Mouse (Mus musculus) limb, embryonic 11.5 days (tissue): ENCODE data around the gene Ppfibp2. TPM values are rescaled to one million over a fixed set of nuclear protein-coding genes. Genes with fewer than 3 reads are reported as not detected.

Experiments
- ATAC-seq: fragments of 200-750 bp; cut with Nextera tagmentation; 2 replicates; pipeline ENCODE4 v1.8.0; 2017; ENCODE audit warnings: low read depth; ENCODE audit not compliant: insufficient number of reproducible peaks, low FRiP score, low TSS enrichment
- DNase-seq: peaks from one replicate; pipeline ENCODE4 v3.0.0-alpha.2; 2015; ENCODE audit warnings: low spot score
- H3K27ac ChIP-seq: fragments of 300-500 bp; sonication (generic); replicated peaks from 2 replicates; pipeline ENCODE4 v1.5.1; 2014; ENCODE audit warnings: low read depth, mild to moderate bottlenecking, low read length
- H3K27me3 ChIP-seq: fragments of 300-500 bp; sonication (generic); 2 replicates; pipeline ENCODE4 v1.6.1; 2014; ENCODE audit warnings: mild to moderate bottlenecking, low read length, mixed read lengths; ENCODE audit not compliant: control insufficient read depth, insufficient read depth
- H3K36me3 ChIP-seq: fragments of 300-500 bp; sonication (generic); 2 replicates; pipeline ENCODE4 v1.6.1; 2014; ENCODE audit warnings: mild to moderate bottlenecking, low read length, moderate library complexity, mixed read lengths; ENCODE audit not compliant: control insufficient read depth, insufficient read depth
- H3K4me1 ChIP-seq: fragments of 300-500 bp; sonication (generic); 2 replicates; pipeline ENCODE4 v1.6.1; 2014; ENCODE audit warnings: low read length, mixed read lengths; ENCODE audit not compliant: control insufficient read depth, insufficient read depth
- H3K4me2 ChIP-seq: fragments of 300-500 bp; sonication (generic); 2 replicates; pipeline ENCODE4 v1.6.1; 2014; ENCODE audit warnings: low read depth, mild to moderate bottlenecking, moderate library complexity; ENCODE audit not compliant: severe bottlenecking
- H3K4me3 ChIP-seq: fragments of 300-500 bp; sonication (generic); 2 replicates; pipeline ENCODE4 v1.5.1; 2014; ENCODE audit warnings: low read depth, low read length
- H3K9ac ChIP-seq: fragments of 300-500 bp; sonication (generic); 2 replicates; pipeline ENCODE4 v1.6.1; 2014; ENCODE audit warnings: mild to moderate bottlenecking, low read length
- H3K9me3 ChIP-seq: fragments of 300-500 bp; sonication (generic); 2 replicates; pipeline ENCODE4 v1.6.1; 2016; ENCODE audit warnings: low read length; ENCODE audit not compliant: control insufficient read depth
- WGBS: fragments of 180-500 bp; shearing (Covaris S2); extraction: QIAGEN DNeasy Blood & Tissue Kit; methylation state at CpG from one replicate; pipeline ENCODE4 v1.1.7; 2014; 5-methylcytosine and 5-hydroxymethylcytosine counted together
- polyA plus RNA-seq: library from polyadenylated mRNA; unstranded; fragments of >200 nt; fragmentation: Nextera tagmentation; extraction: Ambion mirVana; gene quantifications from 2 replicates; pipeline ENCODE4 v1.2.1, GENCODE M21; 2014

Ppfibp2 gene
- polyA plus RNA-seq, 1 experiment from 2014 or later: 18.3 TPM

- H3K4me1 ChIP-seq: peaks cover 7% of the 10 kb centered on the region
- H3K4me3 ChIP-seq: peak overlapping the region; percentile 33
- peaks cover 2% of the 10 kb centered on the region; the same call in 1 of the 2 replicates for H3K36me3 ChIP-seq
- H3K9me3 ChIP-seq: no peaks in the 10 kb centered on the region
- peak overlapping the region; percentile 45 for H3K4me2 ChIP-seq
- ATAC-seq (peak; percentile 50; the same call in 1 of the 2 replicates), DNase-seq (no peak)
- WGBS: 44% methylated on average over 5 of the region's 5 CpGs
- peak overlapping the region; percentile 60 for H3K9ac ChIP-seq
- H3K27me3 ChIP-seq: no peaks in the 10 kb centered on the region
- peak overlapping the region; percentile 92 for H3K27ac ChIP-seq
Measured at GRCm38 (mm10) chr7:107567674-107568073, 27.3 kb upstream of the Ppfibp2 start.

- H3K27me3 ChIP-seq: no peaks in the 10 kb centered on the region
- peak overlapping the region; percentile 8; the same call in 1 of the 2 replicates for H3K4me3 ChIP-seq
- no peaks in the 10 kb centered on the region for H3K9me3 ChIP-seq
- ATAC-seq (no peak), DNase-seq (no peak)
- H3K4me1 ChIP-seq: peaks cover 7% of the 10 kb centered on the region
- H3K36me3 ChIP-seq: peaks cover 2% of the 10 kb centered on the region; the same call in 1 of the 2 replicates
- no peak overlapping the region for H3K27ac ChIP-seq
- no peak overlapping the region for H3K9ac ChIP-seq
- peak overlapping the region; percentile 35; the same call in 1 of the 2 replicates for H3K4me2 ChIP-seq
- WGBS: 73% methylated on average over 4 of the region's 4 CpGs
Measured at GRCm38 (mm10) chr7:107568971-107569370, 26.0 kb upstream of the Ppfibp2 start.

- WGBS: 69% methylated on average over 2 of the region's 2 CpGs
- no peaks in the 10 kb centered on the region for H3K27me3 ChIP-seq
- H3K36me3 ChIP-seq: peaks cover 2% of the 10 kb centered on the region; the same call in 1 of the 2 replicates
- no peak for DNase-seq
- H3K4me1 ChIP-seq: no peaks in the 10 kb centered on the region; the same call in 1 of the 2 replicates
- H3K4me2 ChIP-seq: no peak overlapping the region
- no peaks in the 10 kb centered on the region for H3K9me3 ChIP-seq
- no peak overlapping the region for H3K9ac ChIP-seq
- H3K4me3 ChIP-seq: no peak overlapping the region
- no peak for ATAC-seq
- no peak overlapping the region for H3K27ac ChIP-seq
Measured at GRCm38 (mm10) chr7:107573856-107574255, 21.2 kb upstream of the Ppfibp2 start.

GRCm38 (mm10) chr7:107574276-107574675, 20.7 kb upstream of the Ppfibp2 start:
- 86% methylated on average over 3 of the region's 3 CpGs for WGBS
- no peak overlapping the region for H3K9ac ChIP-seq
- DNase-seq (no peak), ATAC-seq (no peak)
- H3K36me3 ChIP-seq: peaks cover 2% of the 10 kb centered on the region; the same call in 1 of the 2 replicates
- no peaks in the 10 kb centered on the region for H3K27me3 ChIP-seq
- no peaks in the 10 kb centered on the region for H3K9me3 ChIP-seq
- H3K4me3 ChIP-seq: no peak overlapping the region
- H3K4me2 ChIP-seq: no peak overlapping the region
- no peaks in the 10 kb centered on the region for H3K4me1 ChIP-seq
- no peak overlapping the region for H3K27ac ChIP-seq

- H3K9ac ChIP-seq: no peak overlapping the region
- peaks cover 8% of the 10 kb centered on the region for H3K4me1 ChIP-seq
- H3K4me3 ChIP-seq: no peak overlapping the region
- ATAC-seq: no peak
- WGBS: 65% methylated on average over 2 of the region's 2 CpGs
- H3K27ac ChIP-seq: no peak overlapping the region
- H3K9me3 ChIP-seq: no peaks in the 10 kb centered on the region
- DNase-seq: no peak
- H3K36me3 ChIP-seq: 0 out of 2 replicates have a peak, but pooled peaks cover 2% of the 10 kb centered on the region
- no peaks in the 10 kb centered on the region for H3K27me3 ChIP-seq
- H3K4me2 ChIP-seq: no peak overlapping the region
Measured at GRCm38 (mm10) chr7:107592641-107593040, 2.4 kb upstream of the Ppfibp2 start.

GRCm38 (mm10) chr7:107593904-107594303, 1.1 kb upstream of the Ppfibp2 start:
- Histone ChIP-seq H3K9ac (no peak overlapping the region), H3K4me2 (peak overlapping the region; percentile 84; the same call in 1 of the 2 replicates), H3K36me3 (0 out of 2 replicates have a peak, but pooled peaks cover 2% of the 10 kb centered on the region), H3K27me3 (no peaks in the 10 kb centered on the region), H3K9me3 (no peaks in the 10 kb centered on the region), H3K4me3 (no peak overlapping the region), H3K27ac (no peak overlapping the region), H3K4me1 (peaks cover 9% of the 10 kb centered on the region)
- 34% methylated on average over 7 of the region's 7 CpGs for WGBS
- ATAC-seq: no peak
- DNase-seq: no peak

GRCm38 (mm10) chr7:107594325-107594856, 616 bp upstream of the Ppfibp2 start:
- Histone ChIP-seq H3K9me3 (no peaks in the 10 kb centered on the region), H3K4me2 (peak overlapping the region; percentile 84), H3K36me3 (0 out of 2 replicates have a peak, but pooled peaks cover 2% of the 10 kb centered on the region), H3K27ac (0 out of 2 replicates have a peak overlapping the region, but pooled peaks have one; percentile 8), H3K4me1 (peaks cover 9% of the 10 kb centered on the region), H3K27me3 (no peaks in the 10 kb centered on the region), H3K9ac (peak overlapping the region; percentile 47), H3K4me3 (peak overlapping the region; percentile 48)
- ATAC-seq (peak; percentile 58), DNase-seq (peak; percentile 70)
- WGBS: 3% methylated on average over 16 of the region's 16 CpGs

GRCm38 (mm10) chr7:107595426-107595825, 419 bp downstream of the Ppfibp2 start:
- Histone ChIP-seq H3K36me3 (0 out of 2 replicates have a peak, but pooled peaks cover 2% of the 10 kb centered on the region), H3K4me1 (peaks cover 9% of the 10 kb centered on the region), H3K4me2 (peak overlapping the region; percentile 84), H3K4me3 (peak overlapping the region; percentile 48), H3K27ac (no peak overlapping the region), H3K9me3 (no peaks in the 10 kb centered on the region), H3K9ac (peak overlapping the region; percentile 47), H3K27me3 (no peaks in the 10 kb centered on the region)
- DNase-seq (no peak), ATAC-seq (no peak)
- 18% methylated on average over 13 of the region's 13 CpGs for WGBS
